Mouse (Mus musculus) mouse embryonic stem cell (cell line): ENCODE data around the gene Kri1.
"Not testable (repeated sequence)": the region's sequence is repeated elsewhere in the genome, so short reads cannot be mapped to it uniquely, and the experiment has no call there.

Source experiments
- in situ Hi-C, 2 experiments: fragments of 300-500 bp; cut with MboI; formaldehyde crosslinking; loops; 1 replicate in 1 of 2; 3 replicates in 1 of 2; pipeline ENCODE4 v1.14.3; 2019 to 2020; ENCODE audit warnings: low sequenced_read_pairs in 2 of 2, low pct_unique_long_range_greater_than_20kb in 1 of 2, mixed read lengths in 1 of 2; ENCODE audit not compliant: unreplicated experiment in 1 of 2

Gene Kri1

DNA sequence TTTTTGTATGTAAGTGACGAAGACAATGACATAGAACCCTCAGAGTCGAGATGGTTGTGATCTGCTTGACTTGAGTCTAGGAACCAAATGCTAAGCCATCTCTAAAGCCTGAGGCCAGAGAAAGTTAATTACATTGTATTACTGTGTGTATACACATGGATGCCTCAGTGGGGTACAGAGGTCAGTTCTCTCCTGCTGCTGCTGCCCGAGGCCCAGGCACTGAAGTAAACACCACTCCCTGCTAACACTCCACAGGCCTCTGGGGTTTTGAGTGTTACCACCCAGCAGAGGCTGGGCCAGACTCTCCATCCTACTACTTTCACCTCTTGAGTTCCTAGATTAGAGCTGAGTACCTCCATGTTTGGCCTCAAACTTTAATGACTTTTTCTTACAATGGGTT, 3.8 kb downstream of the Kri1 start:
- in situ Hi-C loops: no loop called here

DNA sequence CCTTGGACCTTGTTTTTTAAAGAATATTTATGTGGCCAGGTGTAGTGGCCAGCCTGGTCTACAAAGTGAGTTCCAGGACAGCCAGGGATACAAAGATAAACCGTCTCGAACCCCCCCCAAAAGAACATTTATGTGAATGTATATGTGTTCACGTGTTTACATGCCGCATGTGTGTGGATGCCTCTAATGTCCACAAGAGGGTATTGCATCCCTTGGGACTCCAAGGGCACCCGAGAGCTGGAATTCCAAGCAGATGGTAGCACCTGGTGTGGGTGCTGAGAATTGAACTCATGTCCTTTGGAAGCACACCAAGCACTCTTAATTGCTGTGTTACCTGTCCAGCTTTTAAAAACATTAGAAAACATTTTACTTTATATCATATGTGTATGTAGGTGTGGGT, 4.2 kb downstream of the Kri1 start:
- in situ Hi-C loops: no loop called here

DNA sequence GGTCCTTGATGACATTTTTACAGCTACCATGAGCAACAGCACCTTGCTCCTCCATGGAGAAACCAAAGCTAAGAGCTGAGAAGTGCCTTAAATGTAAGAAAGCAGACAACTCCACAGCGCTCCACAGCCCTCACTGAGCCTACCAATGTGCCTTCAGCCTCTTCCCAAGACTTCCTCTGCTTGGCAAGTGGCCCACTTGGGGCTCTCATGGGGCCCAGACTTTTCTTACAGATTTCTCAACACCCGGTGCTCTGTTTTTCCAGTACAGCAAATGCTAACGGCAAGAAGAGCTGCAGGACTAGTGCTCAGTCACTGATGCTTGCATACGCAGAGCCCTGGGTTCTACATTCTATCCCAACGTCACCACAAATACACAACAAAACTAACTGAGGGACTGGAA, 10.0 kb downstream of the Kri1 start:
- in situ Hi-C loops: no loop called here

DNA sequence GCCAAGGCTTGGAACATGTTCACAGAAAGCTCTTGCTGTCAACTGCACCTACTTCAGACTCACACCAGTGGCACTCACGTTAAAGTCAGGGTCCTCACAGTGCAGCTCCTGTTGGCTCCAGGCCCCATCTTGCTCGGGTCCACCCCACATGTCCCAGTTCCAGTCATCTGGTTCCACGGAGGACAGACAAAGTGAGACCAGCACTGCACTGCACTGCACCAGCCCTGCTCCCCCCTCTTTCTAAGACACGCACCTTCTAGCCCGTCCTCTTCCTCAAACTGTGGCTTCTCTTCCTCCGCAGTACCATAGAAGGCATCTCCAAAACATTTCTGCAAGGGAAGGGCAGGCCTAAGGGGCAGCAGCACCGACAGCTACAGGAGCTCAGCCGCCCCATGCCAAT, 11.5 kb downstream of the Kri1 start:
- in situ Hi-C loops: no loop called here

- in situ Hi-C loops: no loop called here
These were observed 12.0 kb downstream of the Kri1 start for GRCm38 (mm10) chr9:21275727-21276126.

DNA sequence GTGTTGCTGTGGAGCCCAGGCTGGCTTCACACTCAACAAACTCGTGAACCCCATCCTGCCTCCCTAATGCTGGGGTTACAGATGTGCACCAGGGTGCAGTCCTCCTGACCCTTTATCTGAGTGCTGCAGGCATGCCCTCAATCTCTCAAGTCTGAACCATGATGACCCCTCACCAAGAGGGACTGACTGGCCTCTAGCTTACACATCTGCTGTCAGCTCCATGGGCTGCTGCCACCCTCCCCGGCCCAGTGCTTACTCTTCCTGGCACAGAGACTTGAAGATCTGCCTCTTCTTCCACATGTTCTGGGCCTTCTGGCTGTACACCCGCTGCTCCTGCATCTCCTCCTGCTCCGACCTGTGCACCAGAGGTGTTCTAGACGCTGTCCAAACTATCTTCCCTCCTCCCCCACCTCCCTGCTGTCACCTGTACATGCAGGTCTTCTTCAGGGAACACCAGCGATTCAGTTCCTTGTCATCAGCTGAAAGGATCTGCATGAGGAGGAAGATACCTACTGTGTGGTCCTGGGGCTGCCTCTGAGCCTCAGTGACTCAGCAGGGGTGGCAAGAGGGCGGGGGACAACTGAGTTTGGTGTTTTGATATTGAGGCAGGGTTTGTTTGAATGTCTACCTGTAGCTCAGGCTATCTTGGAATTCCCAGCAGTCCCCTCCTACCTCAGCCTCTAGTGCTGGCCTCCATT, 12.6 kb downstream of the Kri1 start:
- in situ Hi-C loops: no loop called here

- in situ Hi-C loops: no loop called here
These were observed 13.4 kb downstream of the Kri1 start for GRCm38 (mm10) chr9:21274336-21274735.

- in situ Hi-C loops: no loop called here
These were observed 14.1 kb downstream of the Kri1 start for GRCm38 (mm10) chr9:21273520-21274228.

GRCm38 (mm10) chr9:21273094-21273493, 14.7 kb downstream of the Kri1 start:
- in situ Hi-C loops: no loop called here

DNA sequence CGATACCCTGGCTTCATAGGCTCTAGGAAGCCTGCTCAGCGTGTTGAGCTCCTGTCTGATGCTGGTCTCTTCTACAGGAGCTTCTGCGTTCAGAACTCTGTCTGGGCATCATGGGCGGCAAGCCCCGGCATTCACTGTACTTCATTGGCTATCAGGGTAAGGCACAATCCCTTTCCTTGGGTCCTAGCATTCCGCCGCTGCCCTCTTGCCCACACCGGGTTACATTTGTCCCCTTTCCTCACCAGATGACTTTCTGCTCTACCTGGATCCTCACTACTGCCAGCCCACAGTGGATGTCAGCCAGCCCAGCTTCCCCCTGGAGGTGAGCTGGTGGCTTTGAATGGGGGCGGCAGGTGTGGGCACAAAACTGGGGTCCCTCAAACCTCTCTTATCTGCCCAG, 15.4 kb downstream of the Kri1 start:
- in situ Hi-C loops: no loop called here

GRCm38 (mm10) chr9:21269590-21269989, 18.2 kb downstream of the Kri1 start:
- in situ Hi-C loops: not testable (repeated sequence)

DNA sequence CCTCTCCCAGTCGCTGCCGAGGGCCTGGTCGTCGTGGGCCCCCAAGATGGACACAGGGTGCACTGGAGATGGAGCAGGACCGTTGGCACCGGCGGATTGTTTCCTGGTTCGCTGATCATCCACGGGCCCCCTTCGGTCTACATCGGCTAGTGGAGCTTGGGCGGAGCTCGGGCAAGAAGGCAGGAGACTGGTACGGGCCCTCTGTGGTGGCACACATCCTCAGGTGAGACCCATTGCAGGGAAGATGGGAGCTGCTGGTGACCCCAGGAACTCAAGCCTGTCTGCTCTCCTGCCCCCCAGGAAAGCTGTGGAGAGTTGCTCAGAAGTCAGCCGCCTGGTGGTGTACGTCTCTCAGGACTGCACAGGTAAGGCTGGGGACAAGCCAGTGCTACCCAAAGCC, 19.5 kb downstream of the Kri1 start:
- in situ Hi-C loops: no loop called here

- in situ Hi-C loops: no loop called here
These were observed 20.9 kb downstream of the Kri1 start for GRCm38 (mm10) chr9:21266889-21267288.

- in situ Hi-C loops: no loop called here
These were observed 22.2 kb downstream of the Kri1 start for GRCm38 (mm10) chr9:21265611-21266010.

DNA sequence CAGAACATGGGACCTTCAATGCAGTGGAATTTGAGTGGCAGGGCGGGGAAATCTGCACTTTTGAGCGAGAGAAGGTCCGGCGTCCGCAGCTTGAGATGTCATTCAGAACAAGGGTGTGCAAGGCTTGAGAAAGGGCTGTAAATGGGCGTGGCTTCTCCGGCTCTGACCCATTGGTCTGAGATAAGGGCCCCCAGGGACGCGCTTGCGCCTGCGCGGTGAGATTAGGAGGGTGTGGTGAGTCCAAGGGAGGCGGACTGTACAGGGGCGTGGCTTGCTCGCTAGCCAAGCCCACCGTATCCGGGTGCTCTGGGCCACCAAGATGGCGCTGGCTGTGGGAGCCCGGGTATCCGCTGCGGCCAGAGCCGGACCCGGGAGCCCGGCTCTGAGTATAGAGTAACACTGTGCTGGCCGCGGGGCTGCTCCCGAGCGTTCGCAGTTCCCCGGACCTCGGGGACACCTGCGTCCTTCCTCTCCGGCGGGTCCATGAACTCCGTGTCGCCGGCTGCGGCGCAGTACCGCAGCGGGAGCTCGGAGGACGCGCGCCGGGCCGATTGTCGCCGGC, 22.7 kb downstream of the Kri1 start, which contains the start of gene Atg4d:
TSS of gene Atg4d (plus strand) at position 294 of the 562 bp plus-strand sequence.
- in situ Hi-C loops: no loop called here

DNA sequence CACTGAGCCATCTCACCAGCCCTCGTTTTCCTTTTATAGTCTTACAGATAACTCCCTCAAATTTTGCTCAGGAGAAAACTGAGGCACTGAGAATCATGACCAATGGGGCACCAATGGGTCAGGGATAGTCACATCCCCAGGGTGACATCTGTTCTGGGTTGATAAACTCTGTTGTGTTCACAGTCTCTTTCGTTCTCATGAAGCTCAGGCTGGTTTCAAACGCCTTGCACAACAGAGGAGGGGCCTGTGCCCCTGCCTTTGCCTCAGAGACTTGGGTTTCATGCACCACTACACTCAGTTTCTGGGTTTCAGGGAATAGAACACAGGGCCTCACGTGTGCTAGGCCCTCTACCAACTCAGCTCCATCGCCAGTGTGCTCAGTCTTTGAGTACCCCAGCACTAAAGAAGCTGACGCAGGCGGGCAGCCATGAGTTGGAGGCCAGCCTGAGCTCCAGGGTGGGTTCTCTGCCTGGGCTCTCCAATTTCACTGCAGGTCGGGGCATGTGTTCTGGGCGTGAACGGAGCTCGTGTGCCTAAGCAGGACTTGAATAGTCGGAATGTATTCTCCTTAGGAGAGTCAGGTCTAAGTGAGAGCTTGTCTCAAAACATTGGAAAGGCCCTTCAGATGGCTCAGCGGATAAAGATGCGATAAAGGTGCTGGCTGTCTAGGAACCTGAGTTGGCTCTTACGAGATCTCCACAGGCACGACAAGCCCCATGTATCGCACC, 23.3 kb downstream of the Kri1 start:
- in situ Hi-C loops: no loop called here

GRCm38 (mm10) chr9:21261831-21262230, 25.9 kb downstream of the Kri1 start:
- in situ Hi-C loops: no loop called here

- in situ Hi-C loops: no loop called here
These were observed 27.2 kb downstream of the Kri1 start for GRCm38 (mm10) chr9:21260491-21261040.

DNA sequence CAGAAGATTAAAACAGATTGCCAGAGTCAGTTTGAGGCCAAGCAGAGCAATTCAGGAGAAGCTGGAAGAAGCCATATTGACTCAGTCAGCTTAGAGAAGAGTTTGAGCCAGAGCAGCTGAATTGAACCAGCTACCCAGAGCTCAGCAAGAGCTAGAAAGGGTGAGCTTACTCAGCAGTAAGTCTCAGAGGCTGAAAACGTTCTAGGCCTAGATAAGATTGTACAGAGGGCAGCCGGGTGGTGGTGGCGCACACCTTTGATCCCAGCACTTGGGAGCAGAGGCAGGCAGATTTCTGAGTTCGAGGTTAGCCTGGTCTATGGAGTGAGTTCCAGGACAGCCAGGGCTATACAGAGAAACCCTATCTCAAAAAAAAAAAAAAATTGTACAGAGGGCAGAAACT, 31.4 kb downstream of the Kri1 start:
- in situ Hi-C loops: not testable (repeated sequence)
